Mouse (Mus musculus): ENCODE data around the gene Zfp213.

DNA sequence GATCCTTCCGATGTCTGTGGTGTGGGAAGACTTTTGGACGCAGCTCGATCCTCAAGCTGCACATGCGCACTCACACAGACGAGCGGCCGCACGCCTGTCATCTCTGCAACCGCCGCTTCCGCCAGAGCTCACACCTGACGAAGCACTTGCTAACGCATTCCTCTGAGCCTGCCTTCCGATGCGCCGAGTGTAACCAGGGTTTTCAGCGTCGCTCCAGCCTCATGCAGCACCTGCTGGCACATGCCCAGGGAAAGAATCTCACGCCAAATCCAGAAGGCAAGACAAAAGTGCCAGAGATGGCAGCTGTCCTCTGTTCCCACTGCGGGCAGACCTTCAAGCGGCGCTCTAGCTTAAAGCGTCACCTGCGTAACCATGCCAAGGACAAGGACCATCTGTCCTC lies 45.6 kb upstream of the Zfp213 start:
- TF ChIP-seq CTCF (IDR thresholded peaks at IDR 0.05; ENCODE audit: insufficient read depth, low read depth, low read length) (no peak), POLR2A (IDR thresholded peaks at IDR 0.05; ENCODE audit: insufficient read depth, low read depth, low read length) (no peak)

All from olfactory bulb, adult 2 months (tissue).